Mouse (Mus musculus): ENCODE measurements around the gene Amhr2.

DNA sequence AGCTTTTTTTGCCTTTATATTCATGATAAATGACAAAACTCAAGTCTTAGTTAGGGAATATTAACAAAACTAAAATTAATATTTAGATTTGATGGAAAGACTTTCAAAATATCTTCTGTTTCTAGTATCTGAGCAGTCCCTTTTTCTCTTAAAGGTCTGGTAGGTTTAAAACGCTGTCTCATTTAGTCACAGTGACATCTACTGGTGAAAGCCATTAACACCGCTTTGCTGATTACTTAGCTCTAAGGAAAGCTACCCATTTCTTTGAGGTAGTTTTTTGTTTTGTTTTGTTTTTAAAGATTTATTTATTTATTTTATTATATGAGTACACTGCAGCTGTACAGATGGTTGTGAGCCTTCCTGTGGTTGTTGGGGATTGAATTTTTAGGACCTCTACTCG is 23.7 kb upstream of the Amhr2 start:
- TF ChIP-seq CTCF (conservative IDR thresholded peaks at IDR 0.05; ENCODE audit: low read length): peak; percentile 54
- no peak for TF ChIP-seq NANOG (IDR thresholded peaks at IDR 0.05; ENCODE audit: borderline replicate concordance, low read length)

Measured in E14TG2a.4 (cell line).